8 mouse cellular contexts compared by ENCODE assay signal in genomic region chr3:94371637-94372036, GRCm38 (mm10). TPM values are rescaled to one million over a fixed set of nuclear protein-coding genes. Genes with fewer than 3 reads are reported as not detected.
A peak's percentile ranks its signal among the peaks of the same experiment; 100 is the strongest.
DNase-seq lines count a peak whose midpoint lies in the region; ATAC-seq and TF ChIP-seq lines count a peak whose summit lies in the region.

No protein-coding gene starts in this region.

- no peak overlapping the region for H3K27ac ChIP-seq in hindbrain, embryonic 15.5 days (replicated peaks)
- peak overlapping the region; percentile 40; the same call in 1 of the 2 replicates for H3K27ac ChIP-seq in limb, embryonic 10.5 days
- no peak overlapping the region for H3K27ac ChIP-seq in midbrain, embryonic 13.5 days
- H3K27ac ChIP-seq in testis, adult 2 months (ENCODE audit: control insufficient read depth, insufficient read depth, low read depth, low read length), result peak overlapping the region; percentile 83

- no peak for ATAC-seq in hindbrain, embryonic 15.5 days (ENCODE audit: low FRiP score, low read depth)
- peak; percentile 24 for ATAC-seq in midbrain, embryonic 13.5 days

- peaks cover 27% of the 10 kb centered on the region for H3K4me1 ChIP-seq in hindbrain, embryonic 15.5 days (replicated peaks)
- H3K4me1 ChIP-seq in limb, embryonic 10.5 days, result peaks cover 25% of the 10 kb centered on the region
- peaks cover 28% of the 10 kb centered on the region for H3K4me1 ChIP-seq in midbrain, embryonic 13.5 days (replicated peaks)
- peaks cover 21% of the 10 kb centered on the region for H3K4me1 ChIP-seq in testis, adult 2 months (ENCODE audit: control insufficient read depth, insufficient read depth, low read length)

- TF ChIP-seq POLR2A in testis, adult 2 months (IDR thresholded peaks at IDR 0.05; ENCODE audit: control insufficient read depth, low read depth, low read length), result peak; percentile 82; the same call in 1 of the 2 replicates

- WGBS in hindbrain, embryonic 15.5 days, result 7% methylated on average over 11 of the region's 11 CpGs
- whole genome bisulfite sequencing in limb, embryonic 10.5 days, result 7% methylated on average over 11 of the region's 11 CpGs
- WGBS in midbrain, embryonic 13.5 days, result 5% methylated on average over 11 of the region's 11 CpGs

- no peaks in the 10 kb centered on the region for H3K36me3 ChIP-seq in hindbrain, embryonic 15.5 days
- no peaks in the 10 kb centered on the region for H3K36me3 ChIP-seq in limb, embryonic 10.5 days
- H3K36me3 ChIP-seq in midbrain, embryonic 13.5 days, result no peaks in the 10 kb centered on the region
- no peaks in the 10 kb centered on the region for H3K36me3 ChIP-seq in testis, adult 2 months (ENCODE audit: control insufficient read depth, insufficient read depth, low read length)

- TF ChIP-seq CTCF in testis, adult 2 months (IDR thresholded peaks at IDR 0.05; ENCODE audit: control insufficient read depth, insufficient read depth, insufficient replicate concordance, low read depth, low read length), result no peak

- no peaks in the 10 kb centered on the region for H3K9me3 ChIP-seq in hindbrain, embryonic 15.5 days
- no peaks in the 10 kb centered on the region for H3K9me3 ChIP-seq in limb, embryonic 10.5 days (replicated peaks)
- no peaks in the 10 kb centered on the region for H3K9me3 ChIP-seq in midbrain, embryonic 13.5 days

- H3K4me3 ChIP-seq in hindbrain, embryonic 15.5 days, result 0 out of 2 replicates have a peak overlapping the region, but pooled peaks have one; percentile 14
- 0 out of 2 replicates have a peak overlapping the region, but pooled peaks have one; percentile 22 for H3K4me3 ChIP-seq in limb, embryonic 10.5 days
- no peak overlapping the region for H3K4me3 ChIP-seq in midbrain, embryonic 13.5 days (replicated peaks)
- H3K4me3 ChIP-seq in testis, adult 2 months (ENCODE audit: control insufficient read depth, low read depth, low read length), result peak overlapping the region; percentile 46

- H3K27me3 ChIP-seq in hindbrain, embryonic 15.5 days, result no peaks in the 10 kb centered on the region
- H3K27me3 ChIP-seq in limb, embryonic 10.5 days (ENCODE audit: low read depth, poor library complexity, severe bottlenecking), result peaks cover 39% of the 10 kb centered on the region
- H3K27me3 ChIP-seq in midbrain, embryonic 13.5 days, result peaks cover 8% of the 10 kb centered on the region
- no peaks in the 10 kb centered on the region for H3K27me3 ChIP-seq in testis, adult 2 months (ENCODE audit: control insufficient read depth, insufficient read depth, low read length)

- DNase-seq in NIH3T3 (ENCODE audit: low read depth), result peak; percentile 88
- peak; percentile 87 for DNase-seq in cerebellum, adult 11-12 months
- peak; percentile 79 for DNase-seq in gastrocnemius, postnatal 10 days
- no peak for DNase-seq in limb, embryonic 10.5 days (ENCODE audit: low spot score)
- DNase-seq in thymus, postnatal 25 days, result no peak

- H3K9ac ChIP-seq in hindbrain, embryonic 15.5 days, result no peak overlapping the region
- H3K9ac ChIP-seq in midbrain, embryonic 13.5 days (replicated peaks), result no peak overlapping the region

- peak overlapping the region; percentile 48 for H3K4me2 ChIP-seq in hindbrain, embryonic 15.5 days
- H3K4me2 ChIP-seq in midbrain, embryonic 13.5 days (replicated peaks), result peak overlapping the region; percentile 29

RNA-seq across cellular contexts. Expression of gene Rorc, which starts 1.0 kb away (rescaled TPM):
- 10 to 100 TPM; 18.2 to 19.9 TPM for total RNA-seq in gastrocnemius, postnatal 10 days (2021)
- polyA plus RNA-seq in hindbrain, embryonic 15.5 days (2015; fragmentation: Nextera tagmentation; extraction: Ambion mirVana), result 0.49 TPM in 2 replicates
- 0.15 TPM in 1 of 2 replicates, not detected in the other for polyA plus RNA-seq in limb, embryonic 10.5 days (2016; fragmentation: Nextera tagmentation; extraction: Ambion mirVana)
- polyA plus RNA-seq in midbrain, embryonic 13.5 days (2015; fragmentation: Nextera tagmentation; extraction: Ambion mirVana), result 0.79 and 1.0 TPM in 2 replicates
- 1.3 and 1.5 TPM in 2 replicates for polyA plus RNA-seq in testis, adult 2 months (2012; rRNA removed)

RNA-seq across cellular contexts. Expression of gene C2cd4d, which starts 9.4 kb away (rescaled TPM):
- under 1 TPM; 0.34 to 0.56 TPM for total RNA-seq in gastrocnemius, postnatal 10 days (2021)
- polyA plus RNA-seq in hindbrain, embryonic 15.5 days (2015; fragmentation: Nextera tagmentation; extraction: Ambion mirVana), result 2.4 and 3.3 TPM in 2 replicates
- 0.15 and 0.54 TPM in 2 replicates for polyA plus RNA-seq in limb, embryonic 10.5 days (2016; fragmentation: Nextera tagmentation; extraction: Ambion mirVana)
- polyA plus RNA-seq in midbrain, embryonic 13.5 days (2015; fragmentation: Nextera tagmentation; extraction: Ambion mirVana), result 2.0 and 2.2 TPM in 2 replicates
- 0.23 and 0.41 TPM in 2 replicates for polyA plus RNA-seq in testis, adult 2 months (2012; rRNA removed)

RNA-seq across cellular contexts. Expression of gene Lingo4, which starts 26.7 kb away (rescaled TPM):
- total RNA-seq in gastrocnemius, postnatal 10 days (2021), result under 1 TPM in 1 of 2 experiments, not detected in 1; 0.25 TPM
- 1.7 and 1.8 TPM in 2 replicates for polyA plus RNA-seq in hindbrain, embryonic 15.5 days (2015; fragmentation: Nextera tagmentation; extraction: Ambion mirVana)
- polyA plus RNA-seq in limb, embryonic 10.5 days (2016; fragmentation: Nextera tagmentation; extraction: Ambion mirVana), result not detected in 2 replicates
- 0.83 and 1.4 TPM in 2 replicates for polyA plus RNA-seq in midbrain, embryonic 13.5 days (2015; fragmentation: Nextera tagmentation; extraction: Ambion mirVana)
- not detected in 2 replicates for polyA plus RNA-seq in testis, adult 2 months (2012; rRNA removed)

RNA-seq across cellular contexts. Expression of gene Them5, which starts 29.7 kb away (rescaled TPM):
- total RNA-seq in gastrocnemius, postnatal 10 days (2021), result not detected
- 0.19 and 0.21 TPM in 2 replicates for polyA plus RNA-seq in hindbrain, embryonic 15.5 days (2015; fragmentation: Nextera tagmentation; extraction: Ambion mirVana)
- polyA plus RNA-seq in limb, embryonic 10.5 days (2016; fragmentation: Nextera tagmentation; extraction: Ambion mirVana), result not detected in 2 replicates
- polyA plus RNA-seq in midbrain, embryonic 13.5 days (2015; fragmentation: Nextera tagmentation; extraction: Ambion mirVana), result 0.46 TPM in 1 of 2 replicates, not detected in the other
- polyA plus RNA-seq in testis, adult 2 months (2012; rRNA removed), result 0.11 TPM in 1 of 2 replicates, not detected in the other

RNA-seq across cellular contexts. Expression of gene Tdrkh, which starts 41.4 kb away (rescaled TPM):
- total RNA-seq in gastrocnemius, postnatal 10 days (2021), result 1 to 10 TPM; 6.3 to 8.9 TPM
- polyA plus RNA-seq in hindbrain, embryonic 15.5 days (2015; fragmentation: Nextera tagmentation; extraction: Ambion mirVana), result 50.7 and 53.5 TPM in 2 replicates
- 5.1 and 6.6 TPM in 2 replicates for polyA plus RNA-seq in limb, embryonic 10.5 days (2016; fragmentation: Nextera tagmentation; extraction: Ambion mirVana)
- 61.6 and 63.1 TPM in 2 replicates for polyA plus RNA-seq in midbrain, embryonic 13.5 days (2015; fragmentation: Nextera tagmentation; extraction: Ambion mirVana)
- 5.5 and 8.9 TPM in 2 replicates for polyA plus RNA-seq in testis, adult 2 months (2012; rRNA removed)

Comparison
In these comparisons a context has a peak if more than half of its experiments do, and no peak if none do; other contexts are left out.
1. DNase-seq: peak in NIH3T3 (single experiment), cerebellum, adult 11-12 months (single experiment) and gastrocnemius, postnatal 10 days (single experiment); none in limb, embryonic 10.5 days (single experiment) and thymus, postnatal 25 days (single experiment).
2. H3K27ac ChIP-seq: peak in limb, embryonic 10.5 days (single experiment) and testis, adult 2 months (single experiment); none in hindbrain, embryonic 15.5 days (single experiment) and midbrain, embryonic 13.5 days (single experiment).